Mouse (Mus musculus) layer of hippocampus, adult 9-11 months (tissue): ENCODE data around the gene Krtap14.

Source experiments
- DNase-seq: peaks from one replicate; pipeline ENCODE4 v3.0.0; 2022

Krtap14 gene

DNA sequence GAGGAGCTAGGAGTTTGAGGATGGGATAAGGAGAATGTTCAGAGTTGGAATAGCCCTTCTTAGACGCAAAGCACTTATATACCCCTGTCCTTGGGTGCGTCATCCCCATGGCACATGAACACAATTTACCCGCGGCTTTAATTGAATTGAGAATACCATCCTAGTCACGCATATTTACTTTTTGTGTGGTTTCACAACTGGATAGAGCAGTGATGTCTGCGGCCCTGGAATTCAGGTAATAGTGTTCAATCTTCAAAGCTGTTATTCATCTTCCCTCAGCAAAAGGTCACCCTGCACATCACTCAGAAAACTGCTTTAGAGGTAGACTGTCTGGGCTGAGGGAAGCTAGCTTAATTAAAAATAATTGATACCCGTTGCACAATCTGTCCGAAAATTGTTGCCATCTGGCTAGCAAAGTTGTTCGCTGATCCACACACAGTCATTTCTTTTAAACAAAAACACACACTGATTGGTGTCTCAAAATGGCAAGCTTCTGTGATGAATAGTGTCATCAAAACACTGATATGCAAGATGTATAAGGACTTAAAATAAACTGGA is at the start of gene Krtap14:
TSS of gene Krtap14 (minus strand) at position 51 of the 558 bp plus-strand sequence.
- DNase-seq = no peak

GRCm38 (mm10) chr16:88874169-88874568 is 48.2 kb upstream of the Krtap14 start, which contains the start of gene Krtap19-2:
Gene Krtap19-2 (minus strand): TSS chr16:88874269.
- DNase-seq = no peak

DNA sequence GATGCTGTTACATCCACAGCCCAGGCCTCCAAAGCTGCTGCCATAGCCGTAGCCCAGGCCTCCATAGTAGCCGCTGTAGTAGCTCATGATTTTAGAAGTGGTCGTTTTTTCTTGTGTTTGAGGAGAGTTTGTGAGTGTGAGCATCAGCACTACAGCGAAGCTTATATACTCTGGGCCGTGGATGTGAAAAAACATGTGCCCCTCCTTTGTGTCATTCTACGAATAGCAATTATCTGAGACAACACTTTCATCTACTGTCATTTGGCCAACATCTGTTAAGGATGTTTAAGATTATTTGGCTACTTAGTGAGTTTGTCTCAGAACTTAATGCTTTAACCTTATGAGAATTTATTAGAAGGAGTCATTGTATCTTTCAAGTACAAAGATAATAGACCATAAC is 43.4 kb upstream of the Krtap14 start, which contains the start of gene Krtap19-1:
TSS of gene Krtap19-1 (minus strand) at position 101 of the 400 bp plus-strand sequence.
- no peak for DNase-seq

- no peak for DNase-seq
Measured at GRCm38 (mm10) chr16:88864887-88865407, 39.0 kb upstream of the Krtap14 start.

GRCm38 (mm10) chr16:88851450-88851849 is 25.5 kb upstream of the Krtap14 start:
- no peak for DNase-seq

- DNase-seq = no peak
Measured at GRCm38 (mm10) chr16:88848558-88848957, 22.6 kb upstream of the Krtap14 start.

- no peak for DNase-seq
Measured at GRCm38 (mm10) chr16:88847363-88847762, 21.4 kb upstream of the Krtap14 start.

GRCm38 (mm10) chr16:88826978-88827377 is 1.0 kb upstream of the Krtap14 start:
- DNase-seq = no peak

DNA sequence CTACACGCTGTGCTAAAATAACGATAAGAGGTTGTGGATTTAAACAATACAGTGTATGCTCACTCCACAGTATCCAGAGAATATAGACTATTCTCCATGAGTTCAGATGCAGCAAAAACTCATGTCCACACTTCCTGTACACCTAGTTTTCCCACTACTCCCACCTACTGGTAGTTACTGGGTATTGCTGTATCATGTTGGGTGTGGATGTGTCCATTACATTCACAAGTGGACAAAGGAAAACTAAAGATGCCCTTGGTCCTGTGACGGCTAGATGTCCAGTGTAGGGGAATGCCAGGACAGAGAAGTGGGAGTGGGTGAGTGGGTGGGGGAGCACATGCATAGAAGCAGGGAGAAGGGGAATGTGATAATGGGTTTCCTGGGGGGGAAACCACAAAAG is 2.2 kb downstream of the Krtap14 start:
- DNase-seq = no peak

- DNase-seq = no peak
Measured at GRCm38 (mm10) chr16:88820066-88820465, 5.9 kb downstream of the Krtap14 start, which contains the start of gene Krtap15. Gene Krtap15 (plus strand): TSS chr16:88820215.

- no peak for DNase-seq
Measured at GRCm38 (mm10) chr16:88811827-88812226, 14.1 kb downstream of the Krtap14 start, which contains the start of gene Gm20741. Gene Gm20741 (minus strand): TSS chr16:88812220.

DNA sequence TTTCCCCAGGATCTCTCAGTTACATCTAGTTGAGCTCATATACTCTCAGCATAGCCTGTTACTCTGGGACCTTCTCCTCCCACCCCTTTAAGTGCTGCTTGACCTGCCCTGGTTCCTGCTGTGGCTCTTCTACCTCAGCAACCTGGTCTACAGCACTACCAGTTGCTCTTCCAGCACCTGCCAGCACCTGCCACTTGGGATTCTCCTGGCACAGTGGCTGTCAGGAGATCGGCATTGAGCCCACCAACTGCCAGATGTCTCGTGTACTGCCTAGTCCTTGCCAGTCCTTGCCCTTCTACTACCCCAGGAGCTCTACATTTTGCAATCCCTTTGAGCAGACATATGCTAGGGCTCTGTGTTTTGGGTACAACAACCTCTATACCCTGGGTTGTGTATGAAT is 39.2 kb downstream of the Krtap14 start:
- DNase-seq = no peak

DNA sequence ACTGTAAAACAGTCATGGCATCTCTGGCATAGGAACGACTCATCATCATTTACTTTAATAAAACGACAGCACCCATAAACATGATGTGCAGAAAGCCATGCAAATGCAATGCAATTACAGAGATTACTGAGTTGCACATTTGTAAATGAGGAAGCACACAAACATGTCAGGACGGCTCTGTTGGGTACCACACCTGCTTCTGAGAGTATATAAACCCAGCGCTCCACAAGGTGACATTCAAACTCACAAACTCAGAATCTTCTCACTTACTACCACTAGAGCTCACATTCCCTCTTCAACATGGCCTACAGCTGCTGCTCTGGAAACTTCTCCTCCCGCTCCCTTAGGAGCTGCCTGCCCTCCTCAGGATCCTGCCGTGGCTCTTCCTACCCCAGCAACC is 48.3 kb downstream of the Krtap14 start, which contains the start of gene Gm5965:
TSS of gene Gm5965 (plus strand) at position 301 of the 400 bp plus-strand sequence.
- no peak for DNase-seq

- no peak for DNase-seq
Measured at GRCm38 (mm10) chr16:88774106-88774505, 51.8 kb downstream of the Krtap14 start, which contains the start of gene 2310057N15Rik. Gene 2310057N15Rik (minus strand): TSS chr16:88774206.
